Mouse (Mus musculus): ENCODE data around the gene Smurf2. TPM values are rescaled to one million over a fixed set of nuclear protein-coding genes. Genes with fewer than 3 reads are reported as not detected.

Gene Smurf2
- total and polyA plus RNA-seq, 2 experiments from 2014 or later = 7.4 to 34.8 TPM

GRCm38 (mm10) chr11:106907253-106907652 is 13.3 kb downstream of the Smurf2 start:
- Histone ChIP-seq H3K9me3 (replicated peaks; ENCODE audit: control insufficient read depth, low read length) (no peaks in the 10 kb centered on the region), H3K36me3 (replicated peaks; ENCODE audit: control insufficient read depth, insufficient read depth, low read length) (no peaks in the 10 kb centered on the region), H3K4me3 (ENCODE audit: low read depth, low read length) (no peak overlapping the region), H3K9ac (replicated peaks; ENCODE audit: low read depth, low read length) (no peak overlapping the region), H3K4me1 (ENCODE audit: control insufficient read depth, insufficient read depth) (no peaks in the 10 kb centered on the region), H3K27ac (ENCODE audit: low read depth) (no peak overlapping the region), H3K27me3 (ENCODE audit: control insufficient read depth, insufficient read depth, low read length) (no peaks in the 10 kb centered on the region), H3K4me2 (ENCODE audit: low read depth, low read length) (no peak overlapping the region)
- DNase-seq (ENCODE audit: low spot score) (no peak), ATAC-seq (ENCODE audit: insufficient read depth, low read depth) (no peak)
- TF ChIP-seq CTCF (IDR thresholded peaks at IDR 0.05; ENCODE audit: low read depth) (no peak), EP300 (IDR thresholded peaks at IDR 0.05; ENCODE audit: low read depth) (no peak)
- WGBS = 74% methylated on average over 1 of the region's 1 CpGs

GRCm38 (mm10) chr11:106905707-106906106 is 14.8 kb downstream of the Smurf2 start:
- WGBS = 92% methylated on average over 4 of the region's 4 CpGs
- no peak for ATAC-seq (ENCODE audit: insufficient read depth, low read depth)
- H3K4me3 ChIP-seq (ENCODE audit: low read depth, low read length) = no peak overlapping the region
- no peak overlapping the region for H3K27ac ChIP-seq (ENCODE audit: low read depth)
- H3K4me1 ChIP-seq (ENCODE audit: control insufficient read depth, insufficient read depth) = no peaks in the 10 kb centered on the region
- no peaks in the 10 kb centered on the region for H3K27me3 ChIP-seq (ENCODE audit: control insufficient read depth, insufficient read depth, low read length)
- H3K4me2 ChIP-seq (ENCODE audit: low read depth, low read length) = no peak overlapping the region
- no peak for DNase-seq (ENCODE audit: low spot score)
- no peak for TF ChIP-seq EP300 (IDR thresholded peaks at IDR 0.05; ENCODE audit: low read depth)
- TF ChIP-seq CTCF (IDR thresholded peaks at IDR 0.05; ENCODE audit: low read depth) = no peak
- no peak overlapping the region for H3K9ac ChIP-seq (replicated peaks; ENCODE audit: low read depth, low read length)
- H3K36me3 ChIP-seq (replicated peaks; ENCODE audit: control insufficient read depth, insufficient read depth, low read length) = no peaks in the 10 kb centered on the region
- H3K9me3 ChIP-seq (replicated peaks; ENCODE audit: control insufficient read depth, low read length) = no peaks in the 10 kb centered on the region

GRCm38 (mm10) chr11:106899804-106900203 is 20.7 kb downstream of the Smurf2 start:
- Histone ChIP-seq H3K9me3 (replicated peaks; ENCODE audit: control insufficient read depth, low read length) (no peaks in the 10 kb centered on the region), H3K4me3 (ENCODE audit: low read depth, low read length) (no peak overlapping the region), H3K4me1 (ENCODE audit: control insufficient read depth, insufficient read depth) (no peaks in the 10 kb centered on the region), H3K4me2 (ENCODE audit: low read depth, low read length) (no peak overlapping the region), H3K27ac (ENCODE audit: low read depth) (no peak overlapping the region), H3K9ac (replicated peaks; ENCODE audit: low read depth, low read length) (no peak overlapping the region), H3K36me3 (replicated peaks; ENCODE audit: control insufficient read depth, insufficient read depth, low read length) (no peaks in the 10 kb centered on the region), H3K27me3 (ENCODE audit: control insufficient read depth, insufficient read depth, low read length) (no peaks in the 10 kb centered on the region)
- WGBS = 84% methylated on average over 1 of the region's 1 CpGs
- TF ChIP-seq CTCF (IDR thresholded peaks at IDR 0.05; ENCODE audit: low read depth) (no peak), EP300 (IDR thresholded peaks at IDR 0.05; ENCODE audit: low read depth) (no peak)
- ATAC-seq (ENCODE audit: insufficient read depth, low read depth) (no peak), DNase-seq (ENCODE audit: low spot score) (no peak)

- H3K4me1 ChIP-seq (ENCODE audit: control insufficient read depth, insufficient read depth) = no peaks in the 10 kb centered on the region
- H3K27me3 ChIP-seq (ENCODE audit: control insufficient read depth, insufficient read depth, low read length) = no peaks in the 10 kb centered on the region
- no peak overlapping the region for H3K27ac ChIP-seq (ENCODE audit: low read depth)
- 82% methylated on average over 2 of the region's 2 CpGs for WGBS
- DNase-seq (ENCODE audit: low spot score) (no peak), ATAC-seq (ENCODE audit: insufficient read depth, low read depth) (no peak)
- H3K9me3 ChIP-seq (replicated peaks; ENCODE audit: control insufficient read depth, low read length) = no peaks in the 10 kb centered on the region
- H3K36me3 ChIP-seq (replicated peaks; ENCODE audit: control insufficient read depth, insufficient read depth, low read length) = no peaks in the 10 kb centered on the region
- no peak overlapping the region for H3K4me2 ChIP-seq (ENCODE audit: low read depth, low read length)
- no peak overlapping the region for H3K4me3 ChIP-seq (ENCODE audit: low read depth, low read length)
- H3K9ac ChIP-seq (replicated peaks; ENCODE audit: low read depth, low read length) = no peak overlapping the region
- TF ChIP-seq EP300 (IDR thresholded peaks at IDR 0.05; ENCODE audit: low read depth) (no peak), CTCF (IDR thresholded peaks at IDR 0.05; ENCODE audit: low read depth) (no peak)
Measured at GRCm38 (mm10) chr11:106896561-106897168, 23.9 kb downstream of the Smurf2 start.

- no peak overlapping the region for H3K27ac ChIP-seq (ENCODE audit: low read depth)
- no peaks in the 10 kb centered on the region for H3K9me3 ChIP-seq (replicated peaks; ENCODE audit: control insufficient read depth, low read length)
- WGBS = 81% methylated on average over 1 of the region's 1 CpGs
- no peaks in the 10 kb centered on the region for H3K27me3 ChIP-seq (ENCODE audit: control insufficient read depth, insufficient read depth, low read length)
- H3K4me2 ChIP-seq (ENCODE audit: low read depth, low read length) = no peak overlapping the region
- ATAC-seq (ENCODE audit: insufficient read depth, low read depth) (no peak), DNase-seq (ENCODE audit: low spot score) (no peak)
- no peak for TF ChIP-seq EP300 (IDR thresholded peaks at IDR 0.05; ENCODE audit: low read depth)
- no peak for TF ChIP-seq CTCF (IDR thresholded peaks at IDR 0.05; ENCODE audit: low read depth)
- H3K36me3 ChIP-seq (replicated peaks; ENCODE audit: control insufficient read depth, insufficient read depth, low read length) = no peaks in the 10 kb centered on the region
- H3K9ac ChIP-seq (replicated peaks; ENCODE audit: low read depth, low read length) = no peak overlapping the region
- no peak overlapping the region for H3K4me3 ChIP-seq (ENCODE audit: low read depth, low read length)
- peaks cover 25% of the 10 kb centered on the region for H3K4me1 ChIP-seq (ENCODE audit: control insufficient read depth, insufficient read depth)
Measured at GRCm38 (mm10) chr11:106883656-106884055, 36.9 kb downstream of the Smurf2 start.

GRCm38 (mm10) chr11:106872650-106873049 is 47.9 kb downstream of the Smurf2 start:
- WGBS = 66% methylated on average over 6 of the region's 6 CpGs
- peaks cover 19% of the 10 kb centered on the region for H3K36me3 ChIP-seq (replicated peaks; ENCODE audit: control insufficient read depth, insufficient read depth, low read length)
- DNase-seq (ENCODE audit: low spot score) (no peak), ATAC-seq (ENCODE audit: insufficient read depth, low read depth) (no peak)
- H3K9ac ChIP-seq (replicated peaks; ENCODE audit: low read depth, low read length) = no peak overlapping the region
- H3K27ac ChIP-seq (ENCODE audit: low read depth) = no peak overlapping the region
- TF ChIP-seq EP300 (IDR thresholded peaks at IDR 0.05; ENCODE audit: low read depth) = no peak
- TF ChIP-seq CTCF (IDR thresholded peaks at IDR 0.05; ENCODE audit: low read depth) = no peak
- H3K27me3 ChIP-seq (ENCODE audit: control insufficient read depth, insufficient read depth, low read length) = no peaks in the 10 kb centered on the region
- no peaks in the 10 kb centered on the region for H3K9me3 ChIP-seq (replicated peaks; ENCODE audit: control insufficient read depth, low read length)
- no peak overlapping the region for H3K4me3 ChIP-seq (ENCODE audit: low read depth, low read length)
- no peak overlapping the region for H3K4me2 ChIP-seq (ENCODE audit: low read depth, low read length)
- H3K4me1 ChIP-seq (ENCODE audit: control insufficient read depth, insufficient read depth) = peaks cover 4% of the 10 kb centered on the region; the same call in 1 of the 2 replicates
